8 mouse cellular contexts compared by ENCODE assay signal in the genomic region with DNA sequence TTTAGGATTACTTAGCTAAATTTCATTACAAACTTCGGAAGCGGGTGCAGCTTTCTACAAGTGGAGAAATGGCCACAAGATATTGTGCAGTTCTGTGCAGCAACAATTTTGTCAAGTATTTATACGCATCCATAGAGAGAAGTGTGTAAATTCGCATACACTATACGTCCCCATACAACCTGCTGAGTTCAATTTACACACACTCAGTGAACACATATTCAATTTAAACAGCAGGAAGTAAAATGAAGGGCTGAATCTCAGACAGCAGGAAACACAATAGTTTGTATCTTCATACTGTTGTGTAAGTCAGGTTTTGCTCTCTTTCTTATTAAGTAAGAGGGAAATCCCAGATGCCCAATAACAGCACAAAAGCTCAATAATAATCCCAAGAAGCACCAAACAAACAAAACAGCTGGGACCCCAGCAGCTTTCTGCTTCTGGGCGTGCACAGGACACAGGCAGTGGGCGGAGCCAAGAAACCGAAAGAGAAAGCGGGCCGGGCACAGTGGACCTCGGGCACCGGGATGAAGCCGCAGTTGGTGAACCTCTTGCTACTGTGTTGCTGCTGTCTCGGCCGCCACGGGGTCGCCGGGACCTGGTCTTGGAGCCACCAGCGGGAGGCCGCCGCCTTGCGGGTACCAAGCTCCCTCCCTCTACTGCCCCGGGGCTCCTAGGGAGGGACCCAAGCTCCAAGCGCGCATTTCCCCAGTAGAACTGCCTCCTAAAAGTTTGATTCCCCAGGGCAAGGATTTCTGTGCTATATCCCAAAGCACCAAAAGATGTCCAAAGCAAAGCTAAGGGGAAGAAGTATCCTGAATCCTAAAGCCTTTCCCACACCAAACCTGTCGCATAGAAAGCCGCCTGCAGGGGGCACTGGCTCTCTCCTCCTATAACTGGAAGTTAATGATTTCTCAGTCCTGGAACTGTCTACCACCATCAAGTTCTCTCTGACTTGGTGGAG. TPM values are rescaled to one million over a fixed set of nuclear protein-coding genes. Genes with fewer than 3 reads are reported as not detected.
DNase-seq lines count a peak whose midpoint lies in the region; ATAC-seq and TF ChIP-seq lines count a peak whose summit lies in the region.

A gene (plus strand): TSS at position 461 of the 961 bp plus-strand sequence.

- peak within 1 kb of the TSS; percentile 99 for H3K27ac ChIP-seq in cortical plate, adult 2 months (ENCODE audit: insufficient read depth, low read length)
- H3K27ac ChIP-seq in hindbrain, postnatal 0 days: peak within 1 kb of the TSS; percentile 92

- no peaks in the 10 kb centered on the region for H3K27me3 ChIP-seq in hindbrain, postnatal 0 days (ENCODE audit: insufficient read depth, low read length)

- peak; percentile 43; the same call in 1 of the 2 replicates for TF ChIP-seq POLR2A in cortical plate, adult 2 months (IDR thresholded peaks at IDR 0.05; ENCODE audit: extremely low read depth, insufficient read depth, low read length)

- peak within 1 kb of the TSS; percentile 66 for H3K4me2 ChIP-seq in hindbrain, postnatal 0 days (ENCODE audit: low read depth, low read length)

- H3K4me1 ChIP-seq in cortical plate, adult 2 months (ENCODE audit: control insufficient read depth, insufficient read depth, low read length): no peaks in the 10 kb centered on the region
- 0 out of 2 replicates have a peak, but pooled peaks cover 3% of the 10 kb centered on the region for H3K4me1 ChIP-seq in hindbrain, postnatal 0 days (ENCODE audit: insufficient read depth, low read length)

- WGBS in hindbrain, postnatal 0 days: 6% methylated on average over 27 of the region's 27 CpGs

- no peaks in the 10 kb centered on the region for H3K36me3 ChIP-seq in hindbrain, postnatal 0 days (ENCODE audit: insufficient read depth, low read length)

- peak; percentile 72 to 76 for DNase-seq in gastrocnemius, adult 8-10 months (ENCODE audit: low spot score in 2 of 2)
- DNase-seq in hindbrain, postnatal 0 days (ENCODE audit: low spot score): peak; percentile 92
- peak; percentile 85 to 87 for DNase-seq in left cerebral cortex, adult 18-20 months (ENCODE audit: low spot score in 2 of 2)
- peak; percentile 89 to 90 for DNase-seq in lung, postnatal 4 days
- DNase-seq in retina, postnatal 1 day: peak; percentile 86
- DNase-seq in thymus, postnatal 4 days: peak; percentile 90

- H3K9me3 ChIP-seq in hindbrain, postnatal 0 days (ENCODE audit: low read length): no peaks in the 10 kb centered on the region

- H3K9ac ChIP-seq in hindbrain, postnatal 0 days (replicated peaks; ENCODE audit: low read length): peak within 1 kb of the TSS; percentile 79

- ATAC-seq in activated CD4-positive, CD25-positive, alpha-beta regulatory T cell, adult 4 months: peak; percentile 94
- ATAC-seq in hindbrain, postnatal 0 days: peak; percentile 92

- H3K4me3 ChIP-seq in cortical plate, adult 2 months (ENCODE audit: insufficient read depth, low read length): peak within 1 kb of the TSS; percentile 91
- H3K4me3 ChIP-seq in hindbrain, postnatal 0 days (ENCODE audit: low read length): peak within 1 kb of the TSS; percentile 76

- TF ChIP-seq CTCF in cortical plate, adult 2 months (IDR thresholded peaks at IDR 0.05; ENCODE audit: extremely low read depth, insufficient read depth, low read length): peak; percentile 67
- peak; percentile 83 for TF ChIP-seq CTCF in hindbrain, postnatal 0 days (IDR thresholded peaks at IDR 0.05; ENCODE audit: low read depth)

RNA-seq across cellular contexts. Expression of the gene that starts here (rescaled TPM):
- polyA plus RNA-seq in activated CD4-positive, CD25-positive, alpha-beta regulatory T cell, adult 4 months (2017; shearing (Covaris generic)): 10 to 100 TPM; 43.3 to 48.1 TPM
- 26.2 and 26.5 TPM in 2 replicates for polyA plus RNA-seq in cortical plate, adult 2 months (2012; rRNA removed)
- total RNA-seq in gastrocnemius, adult 8-10 months (2022): 1 to 10 TPM; 5.3 to 6.1 (median 5.6) TPM
- total RNA-seq in hindbrain, postnatal 0 days (2014; rRNA removed): 12.3 and 15.4 TPM in 2 replicates
- 23.6 and 26.7 TPM in 2 replicates for polyA plus RNA-seq in hindbrain, postnatal 0 days (2015; fragmentation: Nextera tagmentation; extraction: Ambion mirVana)
- total RNA-seq in left cerebral cortex, adult 18-20 months (2021): 10 to 100 TPM; 16.0 to 16.4 TPM

Comparison
In these comparisons a context has a peak if more than half of its experiments do, and no peak if none do; other contexts are left out.
1. Peak in every context shown above with its lines: DNase-seq, ATAC-seq, H3K4me3 ChIP-seq and H3K27ac ChIP-seq.